Mouse (Mus musculus) liver, embryonic 15.5 days (tissue): Measurements from ENCODE around the gene Aamdc. TPM values are rescaled to one million over a fixed set of nuclear protein-coding genes. Genes with fewer than 3 reads are reported as not detected.

Experiments used
- ATAC-seq: fragments of 200-750 bp; cut with Nextera tagmentation; 2 replicates; pipeline ENCODE4 v1.8.0; 2017; ENCODE audit warnings: moderate number of reproducible peaks, mild to moderate bottlenecking, moderate library complexity; ENCODE audit not compliant: insufficient read depth
- H3K27ac ChIP-seq: fragments of 300-500 bp; sonication (generic); replicated peaks from 2 replicates; pipeline ENCODE4 v1.5.1; 2015; ENCODE audit warnings: mild to moderate bottlenecking, inconsistent platforms
- H3K27me3 ChIP-seq: fragments of 300-500 bp; sonication (generic); 2 replicates; pipeline ENCODE4 v1.6.1; 2015; ENCODE audit warnings: mild to moderate bottlenecking, inconsistent platforms
- H3K36me3 ChIP-seq: fragments of 300-500 bp; sonication (generic); replicated peaks from 2 replicates; pipeline ENCODE4 v1.6.1; 2015; ENCODE audit warnings: moderate library complexity, mild to moderate bottlenecking, inconsistent platforms
- H3K4me1 ChIP-seq: fragments of 300-500 bp; sonication (generic); replicated peaks from 2 replicates; pipeline ENCODE4 v1.6.1; 2015; ENCODE audit warnings: inconsistent platforms
- H3K4me2 ChIP-seq: fragments of 300-500 bp; sonication (generic); 2 replicates; pipeline ENCODE4 v1.6.1; 2015; ENCODE audit warnings: moderate library complexity, mild to moderate bottlenecking, inconsistent platforms
- H3K4me3 ChIP-seq: fragments of 300-500 bp; sonication (generic); replicated peaks from 2 replicates; pipeline ENCODE4 v1.5.1; 2015; ENCODE audit warnings: mild to moderate bottlenecking, inconsistent platforms
- H3K9ac ChIP-seq: fragments of 300-500 bp; sonication (generic); 2 replicates; pipeline ENCODE4 v1.6.1; 2015; ENCODE audit warnings: moderate library complexity, mild to moderate bottlenecking, inconsistent platforms
- H3K9me3 ChIP-seq: fragments of 300-500 bp; sonication (generic); replicated peaks from 2 replicates; pipeline ENCODE4 v1.6.1; 2016; ENCODE audit warnings: inconsistent platforms
- WGBS: fragments of 180-500 bp; shearing (Covaris S2); methylation state at CpG from one replicate; pipeline ENCODE4 v1.1.7; 2015; ENCODE audit warnings: mixed read lengths; ENCODE audit not compliant: insufficient replicate concordance; 5-methylcytosine and 5-hydroxymethylcytosine counted together
- polyA plus RNA-seq: library from polyadenylated mRNA; unstranded; fragments of >200 nt; fragmentation: Nextera tagmentation; extraction: Ambion mirVana; gene quantifications from 2 replicates; pipeline ENCODE4 v1.2.1, GENCODE M21; 2015

Aamdc gene
- polyA plus RNA-seq, 1 experiment from 2014 or later, result 16.6 TPM

DNA sequence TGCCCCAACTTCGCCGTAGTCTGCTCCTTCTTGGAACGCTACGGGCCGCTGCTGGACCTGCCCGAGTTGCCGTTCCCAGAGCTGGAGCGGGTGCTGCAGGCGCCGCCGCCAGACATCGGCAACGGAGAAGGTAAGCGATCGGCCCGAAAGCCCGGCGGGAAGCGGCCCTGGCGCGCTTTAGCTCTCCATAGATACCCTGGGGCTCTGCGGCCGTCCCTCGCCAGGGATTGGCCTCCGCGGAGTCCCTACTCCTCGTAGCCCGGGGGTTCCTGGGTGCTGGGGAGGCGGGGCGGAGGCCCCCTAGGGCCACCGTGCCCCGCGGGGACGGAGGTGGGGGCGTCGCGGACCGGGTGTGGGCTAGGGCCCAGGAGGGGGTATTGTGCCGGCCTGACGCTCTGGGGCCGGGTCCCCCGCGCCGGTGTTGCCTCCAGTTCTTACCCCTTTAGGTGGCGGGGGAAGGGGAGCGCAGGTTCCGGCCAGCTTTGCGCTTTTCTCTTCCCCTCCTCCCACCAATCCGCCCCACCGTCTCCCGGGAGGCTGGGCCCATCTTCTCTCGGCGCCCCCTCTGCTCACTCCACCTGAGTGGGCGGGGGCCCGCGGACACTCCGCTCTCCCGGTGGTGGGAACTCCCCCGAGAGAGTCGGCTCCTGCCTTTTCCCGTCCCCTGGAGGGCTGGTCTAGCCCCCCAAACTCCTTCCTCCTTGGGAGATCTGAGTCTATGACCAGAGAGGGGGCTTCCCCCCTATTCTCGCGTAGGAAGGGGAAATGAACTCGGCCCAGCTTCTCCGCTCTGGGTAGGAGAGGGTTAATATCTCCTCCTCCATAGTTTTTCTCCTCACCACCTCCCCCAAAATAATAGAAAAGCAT lies 912 bp upstream of the Aamdc start:
- Histone ChIP-seq H3K4me1 (peaks cover 26% of the 10 kb centered on the region), H3K9ac (peak overlapping the region; percentile 99), H3K27me3 (no peaks in the 10 kb centered on the region), H3K4me3 (peak overlapping the region; percentile 100), H3K36me3 (no peaks in the 10 kb centered on the region), H3K4me2 (peak overlapping the region; percentile 94), H3K9me3 (no peaks in the 10 kb centered on the region), H3K27ac (peak overlapping the region; percentile 94)
- WGBS, result under 1% methylated on average over 65 of the region's 65 CpGs
- peak; percentile 45 for ATAC-seq

DNA sequence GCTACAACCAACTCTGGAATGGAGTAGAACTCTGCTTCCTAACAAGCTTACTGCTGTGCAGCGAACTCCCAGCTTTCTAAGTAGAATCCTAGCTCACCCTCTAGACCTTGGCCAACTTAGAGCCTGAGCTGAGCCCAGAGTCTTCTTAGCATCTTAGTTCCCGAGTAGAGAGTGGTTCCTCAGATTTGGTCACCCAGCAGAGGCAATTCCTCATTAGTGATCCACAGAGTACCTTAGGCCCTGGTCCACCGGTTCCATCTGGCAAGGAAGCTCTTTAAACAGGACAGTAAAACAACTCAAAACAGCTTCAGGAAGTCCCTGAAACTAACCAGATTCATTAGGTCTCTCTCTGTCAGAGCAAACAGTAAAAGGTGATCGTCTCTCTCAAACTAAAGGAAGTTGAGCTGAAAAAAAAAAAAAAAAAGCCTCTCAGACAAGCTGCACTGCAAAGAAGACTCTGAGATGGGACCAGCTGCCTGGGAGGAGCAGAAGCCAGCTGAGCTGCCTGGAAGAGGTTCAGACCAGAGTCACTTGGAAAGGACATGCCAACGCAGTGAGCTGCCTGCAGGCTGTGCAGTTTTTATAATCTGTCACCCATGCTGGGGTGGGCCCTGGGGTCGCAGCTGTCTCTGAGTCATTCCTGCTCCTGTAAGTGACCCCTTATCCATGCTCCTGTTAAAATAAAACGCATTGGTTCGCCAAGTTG lies 783 bp downstream of the Aamdc start:
- no peaks in the 10 kb centered on the region for H3K27me3 ChIP-seq
- no peaks in the 10 kb centered on the region for H3K9me3 ChIP-seq
- 23% methylated on average over 8 of the region's 8 CpGs for WGBS
- H3K4me3 ChIP-seq, result peak overlapping the region; percentile 100
- ATAC-seq, result no peak
- H3K9ac ChIP-seq, result peak overlapping the region; percentile 68
- H3K4me2 ChIP-seq, result peak overlapping the region; percentile 94
- peak overlapping the region; percentile 94 for H3K27ac ChIP-seq
- peaks cover 24% of the 10 kb centered on the region for H3K4me1 ChIP-seq
- H3K36me3 ChIP-seq, result no peaks in the 10 kb centered on the region

DNA sequence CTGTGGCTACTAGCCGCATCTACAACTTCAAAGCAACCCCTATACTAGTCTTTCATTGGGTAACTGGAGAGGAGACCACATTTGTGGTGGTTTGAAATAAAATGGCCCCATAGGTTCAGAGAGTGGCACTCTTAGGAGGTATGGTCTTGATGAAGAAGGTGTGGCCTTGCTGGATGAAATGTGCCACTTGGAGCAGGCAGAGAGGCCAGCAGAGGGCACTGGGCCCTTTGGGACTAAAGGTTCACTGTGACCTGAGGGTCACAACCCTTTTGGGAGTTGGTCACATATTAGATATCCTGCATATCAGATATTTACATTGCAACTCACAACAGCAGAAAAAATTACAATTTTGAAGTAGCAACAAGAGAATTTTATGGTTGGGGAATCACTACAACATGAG lies 8.9 kb downstream of the Aamdc start:
- H3K36me3 ChIP-seq, result no peaks in the 10 kb centered on the region; the same call in 1 of the 2 replicates
- H3K27ac ChIP-seq, result no peak overlapping the region

DNA sequence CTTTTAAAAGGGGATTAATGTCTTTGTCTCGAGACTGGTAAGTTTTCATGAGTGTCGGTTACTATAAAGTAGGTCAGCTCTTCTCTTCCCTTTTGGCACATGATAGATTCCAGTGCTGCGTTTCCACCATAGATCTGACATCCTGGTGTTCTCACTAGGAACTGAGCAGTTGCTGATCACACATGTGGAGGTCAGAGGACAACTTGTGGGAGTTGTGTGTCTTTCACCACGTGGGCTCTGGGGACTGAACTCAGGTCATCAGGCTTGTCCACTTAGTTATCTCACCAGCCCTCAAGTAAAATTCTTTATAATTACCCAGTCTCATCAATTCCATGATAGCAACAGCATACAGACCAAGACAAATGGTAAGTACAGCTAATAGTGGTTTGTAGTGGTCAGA lies 9.9 kb downstream of the Aamdc start:
- no peaks in the 10 kb centered on the region; the same call in 1 of the 2 replicates for H3K4me1 ChIP-seq
- H3K4me2 ChIP-seq, result no peak overlapping the region
- H3K9ac ChIP-seq, result no peak overlapping the region
- no peaks in the 10 kb centered on the region for H3K27me3 ChIP-seq
- H3K4me3 ChIP-seq, result no peak overlapping the region
- no peaks in the 10 kb centered on the region for H3K9me3 ChIP-seq
- no peaks in the 10 kb centered on the region; the same call in 1 of the 2 replicates for H3K36me3 ChIP-seq
- ATAC-seq, result no peak
- no peak overlapping the region for H3K27ac ChIP-seq
- WGBS, result 65% methylated on average over 4 of the region's 4 CpGs

More for the DNA sequence above, 8.9 kb downstream of the Aamdc start:
- Histone ChIP-seq H3K27me3 (no peaks in the 10 kb centered on the region), H3K4me3 (no peak overlapping the region), H3K9ac (no peak overlapping the region), H3K4me2 (no peak overlapping the region), H3K4me1 (no peaks in the 10 kb centered on the region; the same call in 1 of the 2 replicates), H3K9me3 (no peaks in the 10 kb centered on the region)
- ATAC-seq, result no peak
- 70% methylated on average over 1 of the region's 1 CpGs for WGBS

DNA sequence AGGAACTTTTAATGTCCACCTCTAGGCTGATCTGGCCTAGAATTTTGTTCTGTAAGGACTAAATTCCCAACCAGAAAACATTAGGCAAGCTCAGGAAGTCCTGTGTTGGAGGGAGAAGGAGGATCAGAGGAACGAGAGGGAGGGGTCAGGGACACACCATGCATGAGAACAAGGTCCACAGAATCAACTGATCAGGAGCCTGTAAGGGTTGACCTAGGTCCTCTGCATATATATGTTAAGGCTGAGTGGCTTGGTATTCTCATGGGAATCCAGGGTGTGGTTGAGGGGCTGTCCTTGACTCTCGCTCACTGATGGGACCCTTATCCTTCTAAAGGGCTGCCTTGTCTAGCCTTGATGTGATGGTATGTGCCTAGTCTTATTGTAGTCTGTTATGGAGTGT lies 15.7 kb downstream of the Aamdc start:
- Histone ChIP-seq H3K4me1 (no peaks in the 10 kb centered on the region), H3K9ac (no peak overlapping the region), H3K4me2 (no peak overlapping the region), H3K36me3 (no peaks in the 10 kb centered on the region; the same call in 1 of the 2 replicates), H3K4me3 (no peak overlapping the region), H3K9me3 (no peaks in the 10 kb centered on the region), H3K27ac (no peak overlapping the region), H3K27me3 (no peaks in the 10 kb centered on the region)
- WGBS, result 73% methylated on average over 2 of the region's 2 CpGs
- ATAC-seq, result no peak

DNA sequence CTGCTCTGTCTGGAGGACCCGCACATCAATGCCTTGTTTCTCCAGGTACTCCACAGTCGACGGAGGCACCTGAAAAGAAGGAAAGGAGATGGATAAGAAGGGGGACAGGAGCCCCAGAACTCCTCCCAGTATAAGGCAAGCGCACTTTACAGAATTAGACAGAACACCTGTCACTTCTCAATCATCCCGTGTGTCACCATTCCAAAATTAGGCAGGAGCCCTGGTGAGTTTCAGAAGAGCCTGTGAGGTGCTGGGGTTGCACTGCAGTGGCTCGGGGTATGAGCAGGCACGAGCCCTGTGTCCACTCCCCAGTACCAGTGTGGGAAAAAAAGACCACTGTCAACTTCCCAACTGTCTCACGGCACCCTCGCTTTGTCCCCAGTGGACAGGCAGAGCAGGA lies 28.6 kb downstream of the Aamdc start:
- Histone ChIP-seq H3K27ac (no peak overlapping the region), H3K36me3 (no peaks in the 10 kb centered on the region), H3K4me3 (no peak overlapping the region), H3K4me1 (no peaks in the 10 kb centered on the region), H3K4me2 (no peak overlapping the region), H3K9me3 (no peaks in the 10 kb centered on the region), H3K9ac (no peak overlapping the region), H3K27me3 (no peaks in the 10 kb centered on the region)
- no peak for ATAC-seq
- WGBS, result 69% methylated on average over 9 of the region's 9 CpGs

DNA sequence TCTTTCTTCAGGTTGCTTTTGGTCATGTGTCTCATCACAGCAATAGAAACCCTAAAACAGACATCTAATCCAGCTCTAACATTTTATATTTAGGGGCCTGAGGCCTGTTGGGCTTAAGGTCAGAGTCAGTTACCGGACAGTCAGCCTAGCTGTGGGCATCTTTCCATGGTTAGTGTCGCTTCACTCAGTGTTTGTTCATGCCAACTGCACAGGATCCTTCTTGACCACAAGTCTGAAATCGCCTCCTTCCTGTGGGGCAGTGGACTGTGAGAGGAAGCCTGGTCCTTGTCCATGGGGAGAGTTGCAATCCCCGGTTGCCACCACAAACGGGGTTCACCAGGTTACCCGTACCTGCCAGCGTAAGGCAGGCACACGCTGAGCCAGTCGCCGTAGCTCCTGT lies 30.0 kb downstream of the Aamdc start:
- Histone ChIP-seq H3K36me3 (no peaks in the 10 kb centered on the region), H3K27me3 (no peaks in the 10 kb centered on the region), H3K9me3 (no peaks in the 10 kb centered on the region), H3K9ac (no peak overlapping the region), H3K4me2 (no peak overlapping the region), H3K27ac (no peak overlapping the region), H3K4me3 (no peak overlapping the region), H3K4me1 (no peaks in the 10 kb centered on the region)
- 77% methylated on average over 10 of the region's 10 CpGs for whole genome bisulfite sequencing
- ATAC-seq, result no peak

DNA sequence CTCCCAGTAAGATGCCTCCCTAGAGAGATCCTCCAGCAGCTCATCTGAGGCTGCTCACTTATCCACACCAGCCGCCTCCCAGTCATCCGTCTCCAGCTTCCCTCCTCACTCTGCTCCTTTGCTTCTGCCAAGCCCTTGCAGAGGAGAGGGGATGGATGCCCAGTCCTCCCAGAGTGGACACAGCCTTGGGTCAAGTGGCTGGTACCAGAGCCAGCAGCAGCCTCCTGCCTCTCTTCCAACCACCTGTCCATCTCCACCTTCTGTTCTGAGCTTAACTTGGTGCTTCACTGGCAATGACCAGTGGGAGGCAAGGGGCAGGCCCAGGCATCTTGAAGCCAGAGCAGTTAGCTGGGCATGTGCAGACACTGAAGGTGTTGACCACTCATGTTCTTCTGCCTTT lies 32.8 kb downstream of the Aamdc start:
- Histone ChIP-seq H3K4me2 (no peak overlapping the region), H3K4me1 (no peaks in the 10 kb centered on the region), H3K36me3 (peaks cover 17% of the 10 kb centered on the region), H3K4me3 (no peak overlapping the region), H3K27me3 (no peaks in the 10 kb centered on the region), H3K27ac (no peak overlapping the region), H3K9ac (no peak overlapping the region), H3K9me3 (no peaks in the 10 kb centered on the region)
- 77% methylated on average over 2 of the region's 2 CpGs for WGBS
- ATAC-seq, result no peak

DNA sequence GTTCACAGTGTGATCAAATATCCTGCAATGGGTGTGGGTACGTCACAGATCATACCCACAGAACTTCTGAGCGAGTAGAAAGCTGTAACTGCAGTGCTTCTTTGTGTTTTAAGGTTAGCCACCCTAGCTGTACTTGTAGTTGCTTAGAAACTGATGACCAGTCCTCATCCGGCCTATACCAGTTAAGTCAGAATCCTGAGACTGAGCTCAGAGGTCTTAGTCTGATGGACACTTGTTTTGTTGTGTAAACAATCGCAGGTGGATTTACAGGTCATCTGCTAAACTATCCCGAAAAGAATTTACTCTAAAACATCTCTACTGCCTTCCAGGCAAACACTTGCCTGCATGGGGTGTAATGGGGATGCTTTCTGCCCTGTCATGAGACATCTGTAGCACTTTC lies 42.7 kb downstream of the Aamdc start:
- H3K4me1 ChIP-seq, result no peaks in the 10 kb centered on the region
- H3K27me3 ChIP-seq, result no peaks in the 10 kb centered on the region
- peaks cover 77% of the 10 kb centered on the region for H3K36me3 ChIP-seq
- 76% methylated on average over 5 of the region's 5 CpGs for WGBS
- H3K9ac ChIP-seq, result no peak overlapping the region
- no peak overlapping the region for H3K4me3 ChIP-seq
- no peak for ATAC-seq
- H3K27ac ChIP-seq, result no peak overlapping the region
- H3K9me3 ChIP-seq, result no peaks in the 10 kb centered on the region
- H3K4me2 ChIP-seq, result no peak overlapping the region

DNA sequence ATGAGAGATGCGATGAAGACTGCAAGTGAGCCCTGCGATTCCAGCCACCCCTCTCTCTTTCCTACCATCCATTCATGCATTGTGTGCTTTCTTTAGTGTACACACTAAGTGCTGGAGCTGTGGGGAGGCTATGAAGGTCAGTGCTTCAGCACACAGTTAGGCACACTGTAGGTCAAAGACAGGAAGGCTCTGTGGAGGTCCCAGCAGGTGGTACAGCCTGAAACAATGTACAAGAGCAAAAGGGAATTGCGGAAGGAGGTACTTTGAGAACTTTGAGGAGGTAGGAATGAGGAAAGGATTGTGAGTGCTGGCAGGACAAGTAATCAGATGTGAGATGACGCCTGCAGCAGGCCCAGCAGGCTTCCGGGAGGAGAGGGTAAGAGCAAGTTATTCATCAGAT lies 43.8 kb downstream of the Aamdc start:
- no peak overlapping the region for H3K27ac ChIP-seq
- no peaks in the 10 kb centered on the region for H3K9me3 ChIP-seq
- 82% methylated on average over 5 of the region's 5 CpGs for WGBS
- H3K36me3 ChIP-seq, result peaks cover 76% of the 10 kb centered on the region
- H3K4me3 ChIP-seq, result no peak overlapping the region
- H3K27me3 ChIP-seq, result no peaks in the 10 kb centered on the region
- no peak overlapping the region for H3K4me2 ChIP-seq
- H3K9ac ChIP-seq, result no peak overlapping the region
- H3K4me1 ChIP-seq, result no peaks in the 10 kb centered on the region
- no peak for ATAC-seq

DNA sequence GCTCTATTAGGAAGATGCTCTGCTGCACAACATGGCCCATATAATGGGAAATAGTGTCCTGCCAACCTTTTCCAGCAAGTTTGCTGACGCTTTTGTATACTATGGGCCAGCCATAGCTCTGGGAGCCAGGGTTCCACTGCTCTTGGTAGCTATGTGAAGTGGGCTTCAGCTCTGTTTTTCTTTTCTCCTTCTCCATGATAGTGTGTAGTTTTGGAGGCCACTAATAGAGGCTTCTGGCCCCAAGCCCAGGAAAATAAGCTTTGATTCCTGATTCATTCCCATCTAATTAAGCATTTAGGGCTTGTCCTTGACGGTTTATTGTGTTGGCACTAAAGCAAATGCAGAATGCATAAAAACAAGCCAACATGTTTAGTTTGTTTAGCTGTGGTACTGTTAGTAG lies 59.4 kb downstream of the Aamdc start:
- no peak overlapping the region for H3K9ac ChIP-seq
- H3K4me2 ChIP-seq, result no peak overlapping the region
- whole genome bisulfite sequencing, result 71% methylated on average over 2 of the region's 2 CpGs
- no peak overlapping the region for H3K4me3 ChIP-seq
- no peaks in the 10 kb centered on the region for H3K9me3 ChIP-seq
- no peak overlapping the region for H3K27ac ChIP-seq
- peaks cover 36% of the 10 kb centered on the region for H3K36me3 ChIP-seq
- ATAC-seq, result no peak
- H3K27me3 ChIP-seq, result no peaks in the 10 kb centered on the region
- H3K4me1 ChIP-seq, result no peaks in the 10 kb centered on the region
